Mouse (Mus musculus) CH12.LX (cell line): ENCODE results near the gene Bmp6. TPM values are rescaled to one million over a fixed set of nuclear protein-coding genes. Genes with fewer than 3 reads are reported as not detected.

Experiments used
- DNase-seq: peaks from one replicate; pipeline ENCODE4 v3.0.0-alpha.2; 2013; ENCODE audit errors: extremely low read depth
- H3K27ac ChIP-seq: 2 replicates; pipeline ENCODE4 v1.5.1; 2012; ENCODE audit warnings: low read depth, mild to moderate bottlenecking, control low read depth, moderate library complexity; ENCODE audit not compliant: insufficient read depth
- H3K27me3 ChIP-seq: replicated peaks from 2 replicates; pipeline ENCODE3; 2012; ENCODE audit warnings: inconsistent platforms
- H3K36me3 ChIP-seq, 2 experiments: replicated peaks in 1 of 2; 2 replicates each; pipeline versions ENCODE3 to v1.6.1; 2012; ENCODE audit warnings: inconsistent platforms in 1 of 2, low read length in 1 of 2, mild to moderate bottlenecking in 1 of 2, mixed read lengths in 1 of 2, moderate library complexity in 1 of 2; ENCODE audit not compliant: control insufficient read depth in 1 of 2, insufficient read depth in 1 of 2
- H3K4me1 ChIP-seq, 2 experiments: 2 replicates each; pipeline ENCODE4 v1.6.1; 2012; ENCODE audit warnings: inconsistent platforms in 1 of 2, moderate library complexity in 1 of 2; ENCODE audit not compliant: insufficient read depth in 2 of 2, control insufficient read depth in 1 of 2
- H3K4me2 ChIP-seq: 2 replicates; pipeline ENCODE4 v1.6.1; 2012; ENCODE audit warnings: low read depth, mild to moderate bottlenecking, control low read depth; ENCODE audit not compliant: poor library complexity, insufficient read depth, severe bottlenecking
- H3K4me3 ChIP-seq, 3 experiments: fragments of 150-350 bp in 1 of 3; sonication (generic) in 1 of 3; replicated peaks in 1 of 3; 2 replicates each; pipeline versions ENCODE3 to v1.5.1; 2011 to 2012; ENCODE audit warnings: low read depth in 2 of 3, low read length in 2 of 3, mild to moderate bottlenecking in 2 of 3, moderate library complexity in 2 of 3, control low read depth in 1 of 3, improper control_type of control experiment in 1 of 3, inconsistent platforms in 1 of 3, mixed read lengths in 1 of 3; ENCODE audit not compliant: poor library complexity in 1 of 3
- H3K79me2 ChIP-seq: replicated peaks from 2 replicates; pipeline ENCODE4 v1.6.1; 2012; ENCODE audit warnings: mild to moderate bottlenecking, moderate library complexity; ENCODE audit not compliant: control insufficient read depth, poor library complexity, insufficient read depth, severe bottlenecking; ENCODE audit errors: extremely low read depth
- H3K9ac ChIP-seq: 2 replicates; pipeline ENCODE4 v1.6.1; 2012; ENCODE audit warnings: low read depth, mild to moderate bottlenecking, control low read depth, moderate library complexity; ENCODE audit not compliant: insufficient read depth
- H3K9me3 ChIP-seq: replicated peaks from 2 replicates; pipeline ENCODE3; 2012; ENCODE audit warnings: low read length, inconsistent platforms, mixed read lengths
- BHLHE40 ChIP-seq: IDR thresholded peaks from 2 replicates; pipeline ENCODE4 v1.6.1; 2011; ENCODE audit warnings: mild to moderate bottlenecking, low read depth, low read length, improper control_type of control experiment
- CTCF ChIP-seq, 2 experiments: IDR thresholded peaks in 1 of 2; conservative IDR thresholded peaks in 1 of 2; 2 replicates each; pipeline ENCODE4 v1.5.1; 2011 to 2012; ENCODE audit warnings: low read depth in 2 of 2, low read length in 2 of 2, improper control_type of control experiment in 1 of 2, inconsistent platforms in 1 of 2, mild to moderate bottlenecking in 1 of 2, moderate library complexity in 1 of 2
- E2F4 ChIP-seq: IDR thresholded peaks from 2 replicates; pipeline ENCODE4 v1.6.1; 2011; ENCODE audit warnings: low read depth, low read length, improper control_type of control experiment; ENCODE audit not compliant: insufficient replicate concordance
- EP300 ChIP-seq: IDR thresholded peaks from 2 replicates; pipeline ENCODE4 v1.6.1; 2011; ENCODE audit warnings: low read length, improper control_type of control experiment
- HCFC1 ChIP-seq: IDR thresholded peaks from 2 replicates; pipeline ENCODE4 v1.6.1; 2012; ENCODE audit warnings: low read depth, mild to moderate bottlenecking, inconsistent platforms, low read length, improper control_type of control experiment
- IRF4 ChIP-seq: IDR thresholded peaks from 2 replicates; pipeline ENCODE4 v1.6.1; 2014; ENCODE audit warnings: low read depth, mild to moderate bottlenecking, inconsistent platforms, low read length, improper control_type of control experiment
- JUN ChIP-seq: IDR thresholded peaks from 2 replicates; pipeline ENCODE4 v1.6.1; 2011; ENCODE audit warnings: low read depth, mild to moderate bottlenecking, low read length, improper control_type of control experiment, moderate library complexity; ENCODE audit not compliant: insufficient read depth
- JUND ChIP-seq: conservative IDR thresholded peaks from 2 replicates; pipeline ENCODE4 v1.6.1; 2011; ENCODE audit warnings: low read depth, low read length, improper control_type of control experiment
- MAFK ChIP-seq: IDR thresholded peaks from 2 replicates; pipeline ENCODE4 v1.6.1; 2011; ENCODE audit warnings: low read length, improper control_type of control experiment; ENCODE audit not compliant: insufficient replicate concordance
- MAX ChIP-seq: IDR thresholded peaks from 2 replicates; pipeline ENCODE4 v1.6.1; 2011; ENCODE audit warnings: low read length, improper control_type of control experiment
- MEF2A ChIP-seq: IDR thresholded peaks from 2 replicates; pipeline ENCODE4 v1.6.1; 2014; ENCODE audit warnings: low read depth, mild to moderate bottlenecking, inconsistent platforms, low read length, improper control_type of control experiment, borderline replicate concordance
- MXI1 ChIP-seq: IDR thresholded peaks from 2 replicates; pipeline ENCODE4 v1.6.1; 2011; ENCODE audit warnings: mild to moderate bottlenecking, low read depth, low read length, improper control_type of control experiment
- MYC ChIP-seq: IDR thresholded peaks from 2 replicates; pipeline ENCODE4 v1.6.1; 2011; ENCODE audit warnings: low read depth, mild to moderate bottlenecking, improper control_type of control experiment, low read length
- NRF1 ChIP-seq: IDR thresholded peaks from 2 replicates; pipeline ENCODE4 v1.6.1; 2014; ENCODE audit warnings: low read depth, mild to moderate bottlenecking, inconsistent platforms, low read length, improper control_type of control experiment, moderate library complexity
- POLR2A ChIP-seq: IDR thresholded peaks from 2 replicates; pipeline ENCODE4 v1.6.1; 2011; ENCODE audit warnings: low read depth, mild to moderate bottlenecking, improper control_type of control experiment, low read length
- RAD21 ChIP-seq: IDR thresholded peaks from 2 replicates; pipeline ENCODE4 v1.6.1; 2011; ENCODE audit warnings: low read depth, mild to moderate bottlenecking, low read length, improper control_type of control experiment, moderate library complexity
- RCOR1 ChIP-seq: conservative IDR thresholded peaks from 2 replicates; pipeline ENCODE4 v1.6.1; 2012; ENCODE audit warnings: low read depth, mild to moderate bottlenecking, inconsistent platforms, low read length, improper control_type of control experiment
- SIN3A ChIP-seq: IDR thresholded peaks from 2 replicates; pipeline ENCODE4 v1.6.1; 2012; ENCODE audit warnings: low read length, improper control_type of control experiment, inconsistent platforms
- TCF12 ChIP-seq: IDR thresholded peaks from 2 replicates; pipeline ENCODE4 v1.6.1; 2014; ENCODE audit warnings: low read depth, mild to moderate bottlenecking, inconsistent platforms, low read length, improper control_type of control experiment
- USF1 ChIP-seq: IDR thresholded peaks from 2 replicates; pipeline ENCODE4 v1.6.1; 2014; ENCODE audit warnings: low read depth, mild to moderate bottlenecking, inconsistent platforms, low read length, improper control_type of control experiment
- USF2 ChIP-seq: conservative IDR thresholded peaks from 2 replicates; pipeline ENCODE4 v1.6.1; 2011; ENCODE audit warnings: low read depth, low read length, improper control_type of control experiment
- dilution Hi-C: fragments of 300-500 bp; cut with MboI; formaldehyde crosslinking; loops from 2 replicates; pipeline ENCODE4 v1.14.3; 2020; ENCODE audit warnings: low sequenced_read_pairs; ENCODE audit not compliant: extremely low pct_unique_long_range_greater_than_20kb, extremely low pct_ligation_motif_present
- in situ Hi-C: fragments of 300-500 bp; cut with MboI; formaldehyde crosslinking; loops from 3 replicates; pipeline ENCODE4 v1.14.3; 2019; ENCODE audit warnings: low sequenced_read_pairs, low pct_ligation_motif_present, low pct_unique_long_range_greater_than_20kb, mixed read lengths
- polyA plus RNA-seq: library from polyadenylated mRNA; unstranded; fragments of >175 nt; gene quantifications from 2 replicates; pipeline ENCODE4 v1.2.1, GENCODE M21; 2012; ENCODE audit warnings: low read depth; ENCODE audit not compliant: insufficient read length
- total RNA-seq, 2 experiments: library from RNA; depleted of rRNA; stranded (reverse); fragments of 300-350 nt in 1 of 2; fragments of >200 nt in 1 of 2; gene quantifications; 2 replicates each; pipeline ENCODE4 v1.2.3; 2012 to 2014

The Bmp6 gene
- total and polyA plus RNA-seq, 3 experiments = 0.16 to 3.5 (median 0.77) TPM

- Histone ChIP-seq H3K4me2 (no peak overlapping the region), H3K79me2 (no peaks in the 10 kb centered on the region), H3K4me1 (no peaks in the 10 kb centered on the region), H3K9ac (no peak overlapping the region), H3K9me3 (no peaks in the 10 kb centered on the region), H3K27ac (no peak overlapping the region), H3K27me3 (no peaks in the 10 kb centered on the region), H3K4me3 (no peak overlapping the region), H3K36me3 (no peaks in the 10 kb centered on the region)
- no peak for DNase-seq
- in situ Hi-C loops = no loop called here
- dilution Hi-C loops = no loop called here
- TF ChIP-seq MXI1 (no peak), CTCF (conservative IDR thresholded peaks at IDR 0.05 in 1 of 2, IDR thresholded peaks at IDR 0.05 in 1 of 2; ENCODE audit: low read depth in 2 of 2, low read length in 2 of 2) (no peak), USF2 (no peak), USF1 (no peak), HCFC1 (no peak), SIN3A (no peak), BHLHE40 (no peak), MEF2A (no peak), MAFK (no peak), RCOR1 (no peak), MAX (no peak), E2F4 (no peak), MYC (no peak), IRF4 (no peak), RAD21 (no peak), JUN (no peak), EP300 (no peak), POLR2A (no peak), TCF12 (no peak), NRF1 (no peak)
These were observed 84.8 kb downstream of the Bmp6 start for GRCm38 (mm10) chr13:38429671-38430070.

- dilution Hi-C loops (no loop called here), in situ Hi-C loops (no loop called here)
These were observed 85.2 kb downstream of the Bmp6 start for GRCm38 (mm10) chr13:38430075-38430474.

More at GRCm38 (mm10) chr13:38430075-38430474, 85.2 kb downstream of the Bmp6 start:
- no peak for DNase-seq
- H3K9ac ChIP-seq = no peak overlapping the region
- no peaks in the 10 kb centered on the region for H3K27me3 ChIP-seq
- TF ChIP-seq MAFK (no peak), MAX (no peak), JUND (no peak), MEF2A (no peak), USF2 (no peak), RCOR1 (no peak), BHLHE40 (no peak), TCF12 (no peak)
- H3K27ac ChIP-seq = no peak overlapping the region
- H3K36me3 ChIP-seq = no peaks in the 10 kb centered on the region
- H3K79me2 ChIP-seq = no peaks in the 10 kb centered on the region
- no peak overlapping the region for H3K4me2 ChIP-seq
- no peaks in the 10 kb centered on the region for H3K4me1 ChIP-seq
- no peaks in the 10 kb centered on the region for H3K9me3 ChIP-seq
- no peak overlapping the region for H3K4me3 ChIP-seq
